Mouse (Mus musculus) gonadal fat pad, adult 2 months (tissue): Measurements from ENCODE around the gene Nckap1. TPM values are rescaled to one million over a fixed set of nuclear protein-coding genes. Genes with fewer than 3 reads are reported as not detected.

Source experiments
- DNase-seq: peaks from one replicate; pipeline ENCODE4 v3.0.0-alpha.2; 2012; ENCODE audit warnings: low read depth
- polyA plus RNA-seq: library from polyadenylated mRNA; depleted of rRNA; stranded (reverse); fragments of >200 nt; gene quantifications from 2 replicates; pipeline ENCODE4 v1.2.3, GENCODE M21; 2012; rRNA removed

Nckap1 gene
- polyA plus RNA-seq = 57.2 and 62.8 TPM in 2 replicates

DNA sequence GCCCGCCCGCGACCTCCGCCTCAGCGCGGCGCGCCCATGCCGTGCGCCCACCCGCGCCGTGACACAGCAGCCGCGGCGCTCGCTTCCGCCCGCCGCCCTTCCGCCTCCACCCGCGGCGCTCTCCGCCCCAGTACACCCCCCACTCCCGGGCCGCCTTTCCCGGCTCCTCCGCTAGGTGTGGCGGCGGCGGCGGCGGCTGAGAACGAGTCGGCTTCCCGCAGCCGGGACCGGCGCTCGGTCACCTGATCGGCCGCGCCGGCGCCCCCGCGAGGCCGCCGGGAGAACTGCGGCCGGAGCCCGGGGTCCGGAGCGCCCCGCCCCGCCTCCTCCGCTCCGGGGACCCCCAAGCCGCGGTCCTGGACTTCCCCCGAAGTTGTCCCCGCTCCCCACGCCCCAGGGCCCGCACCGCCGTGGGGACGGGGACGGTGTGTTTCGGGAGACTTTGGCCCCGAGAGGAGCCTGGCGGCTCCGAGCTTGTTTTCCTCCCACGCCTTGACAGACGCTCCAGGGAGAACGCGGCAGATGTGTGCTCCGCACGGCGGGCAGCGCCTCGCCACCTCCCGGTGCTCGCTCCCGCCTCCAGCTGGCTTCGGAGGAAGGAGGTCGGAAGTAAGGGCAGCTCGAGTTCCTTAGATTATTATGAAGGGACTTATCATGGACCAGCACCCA is at the start of gene Nckap1:
Gene Nckap1 (minus strand): TSS at position 338 of the 669 bp plus-strand sequence.
- no peak for DNase-seq

DNA sequence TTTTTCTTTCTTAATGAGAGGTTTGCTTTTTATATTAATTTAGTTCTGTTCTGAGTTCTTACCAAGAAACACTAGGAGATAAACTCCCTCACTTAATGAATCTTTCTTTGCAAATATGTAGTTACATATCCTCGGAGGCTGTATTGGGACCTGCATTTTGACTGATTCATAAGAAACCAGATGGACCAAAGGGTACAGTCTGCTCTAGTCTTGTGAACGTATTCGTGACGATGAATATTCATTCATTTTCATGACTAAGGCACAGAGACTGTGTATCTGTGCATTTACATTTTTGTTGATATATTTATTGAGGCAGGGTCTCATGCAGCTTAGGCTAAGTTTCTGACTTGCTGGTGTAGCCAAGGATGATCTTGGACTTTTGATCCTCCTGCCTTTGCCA is 43.3 kb upstream of the Nckap1 start:
- no peak for DNase-seq

DNA sequence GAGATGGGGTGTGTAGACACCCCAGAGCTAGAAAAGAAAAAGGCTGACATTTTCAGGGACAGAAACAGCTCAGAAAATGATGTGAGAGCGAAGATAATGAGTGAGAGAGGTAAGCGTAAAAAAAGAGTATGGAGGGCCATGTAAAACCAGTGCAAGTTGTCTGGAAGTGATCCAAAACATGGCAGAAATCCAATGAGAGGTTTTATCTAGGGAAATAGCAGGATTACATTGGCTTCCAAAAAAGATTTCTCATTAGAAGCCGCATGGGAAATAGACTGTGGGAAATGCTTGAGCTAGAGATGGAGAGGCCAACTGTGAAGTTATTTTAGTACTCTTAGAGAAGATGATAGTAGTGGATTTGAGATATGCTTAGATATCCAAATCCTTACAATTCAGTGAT is 40.7 kb upstream of the Nckap1 start:
- no peak for DNase-seq

DNA sequence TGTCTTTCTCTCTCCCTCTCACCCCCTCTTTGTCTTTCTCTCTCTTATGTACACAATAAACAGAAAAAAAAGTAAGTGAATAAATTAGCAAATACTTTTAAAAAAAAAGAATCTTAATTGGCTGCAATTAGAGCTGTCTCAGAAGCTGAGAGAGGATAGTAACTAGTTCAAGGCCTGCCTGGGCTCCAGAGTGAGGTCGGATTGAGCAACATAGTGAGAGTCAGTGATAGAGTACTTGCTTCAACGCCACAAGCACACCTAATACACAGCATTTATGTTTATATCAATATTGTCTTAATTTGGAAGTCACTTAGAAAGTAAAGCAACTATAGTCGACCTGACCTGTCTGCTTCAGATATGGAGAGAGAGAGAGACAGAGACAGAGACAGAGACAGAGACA is 37.8 kb upstream of the Nckap1 start:
- DNase-seq = no peak

DNA sequence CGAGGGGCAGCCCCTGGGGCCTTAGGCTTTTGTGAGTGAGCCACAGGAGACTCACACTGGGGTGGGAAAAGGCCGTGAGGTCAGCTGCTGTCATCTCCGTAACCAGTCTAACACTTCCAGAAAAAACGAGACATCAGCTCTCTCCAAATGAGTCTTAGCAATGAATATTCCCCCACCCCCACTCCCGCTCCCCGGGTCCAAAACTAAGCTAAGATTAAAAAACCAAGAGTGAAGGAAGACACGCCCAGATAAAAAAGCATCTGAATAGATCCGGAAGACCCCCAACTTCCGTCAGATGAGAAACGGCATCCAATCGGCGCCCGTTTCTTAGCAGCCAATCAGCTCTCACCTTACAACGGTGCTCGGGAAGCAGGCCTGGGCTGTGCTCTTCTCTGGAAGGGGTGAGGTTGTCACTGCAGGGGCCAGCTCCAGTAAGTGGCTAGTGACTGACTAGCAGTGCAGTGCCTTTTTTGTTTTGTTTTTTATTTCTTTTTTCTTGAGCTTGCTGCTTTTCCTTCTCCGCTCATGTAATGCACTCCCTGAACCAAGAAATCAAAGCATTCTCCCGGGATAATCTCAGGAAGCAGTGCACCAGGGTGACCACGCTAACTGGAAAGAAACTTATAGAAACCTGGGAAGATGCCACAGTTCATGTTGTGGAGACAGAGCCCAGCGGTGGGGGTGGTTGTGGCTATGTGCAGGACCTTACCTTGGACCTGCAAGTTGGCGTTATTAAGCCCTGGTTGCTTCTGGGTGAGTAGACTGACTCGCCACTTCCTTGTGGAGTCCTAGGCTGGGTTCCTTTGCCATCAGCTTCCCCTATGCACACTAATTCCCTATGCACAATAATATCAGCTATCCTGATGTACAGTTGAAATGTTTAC is 35.9 kb upstream of the Nckap1 start, which contains the start of the genes Dusp19 and Nup35:
Gene Dusp19 (plus strand): TSS at position 192 of the 884 bp plus-strand sequence.
Gene Nup35 (plus strand): TSS at position 383 of the 884 bp plus-strand sequence.
- no peak for DNase-seq

DNA sequence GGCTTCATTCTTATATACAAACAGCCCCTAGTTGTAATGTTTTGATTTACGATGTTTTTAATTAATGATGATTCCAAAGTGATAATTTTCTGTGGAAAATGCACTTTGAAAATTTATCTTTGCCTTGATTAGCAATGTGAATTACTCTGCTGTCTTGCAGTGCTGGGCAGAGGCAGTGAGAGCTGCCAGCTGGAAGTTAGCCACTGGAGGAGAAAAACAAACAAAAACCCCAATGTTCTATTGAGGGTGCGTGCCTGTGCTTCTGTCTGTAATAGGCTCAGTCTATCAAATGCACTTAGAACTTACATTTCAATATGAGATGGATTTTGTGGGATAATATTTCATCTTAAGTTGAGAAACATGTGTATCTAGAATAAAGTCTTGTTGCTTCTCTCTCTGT is 31.6 kb upstream of the Nckap1 start:
- DNase-seq = no peak

DNA sequence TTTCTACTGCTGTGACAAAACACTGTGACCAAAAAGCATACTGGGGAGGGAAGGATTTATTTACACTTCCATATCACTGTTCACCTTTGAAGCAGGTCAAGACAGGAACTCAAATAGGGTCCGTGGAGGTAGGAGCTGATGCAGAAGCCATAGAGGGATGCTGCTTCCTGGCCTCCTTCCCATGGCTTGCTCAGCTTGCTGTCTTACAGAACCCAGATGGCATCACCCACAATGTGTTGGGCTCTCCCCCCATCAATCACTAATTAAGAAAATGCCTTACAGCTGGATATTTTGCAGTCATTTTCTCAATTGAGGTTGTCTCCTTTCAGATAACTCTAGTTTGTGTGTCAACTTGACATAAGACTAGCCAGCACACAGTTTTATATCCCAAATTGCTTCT is 31.1 kb upstream of the Nckap1 start:
- no peak for DNase-seq

DNA sequence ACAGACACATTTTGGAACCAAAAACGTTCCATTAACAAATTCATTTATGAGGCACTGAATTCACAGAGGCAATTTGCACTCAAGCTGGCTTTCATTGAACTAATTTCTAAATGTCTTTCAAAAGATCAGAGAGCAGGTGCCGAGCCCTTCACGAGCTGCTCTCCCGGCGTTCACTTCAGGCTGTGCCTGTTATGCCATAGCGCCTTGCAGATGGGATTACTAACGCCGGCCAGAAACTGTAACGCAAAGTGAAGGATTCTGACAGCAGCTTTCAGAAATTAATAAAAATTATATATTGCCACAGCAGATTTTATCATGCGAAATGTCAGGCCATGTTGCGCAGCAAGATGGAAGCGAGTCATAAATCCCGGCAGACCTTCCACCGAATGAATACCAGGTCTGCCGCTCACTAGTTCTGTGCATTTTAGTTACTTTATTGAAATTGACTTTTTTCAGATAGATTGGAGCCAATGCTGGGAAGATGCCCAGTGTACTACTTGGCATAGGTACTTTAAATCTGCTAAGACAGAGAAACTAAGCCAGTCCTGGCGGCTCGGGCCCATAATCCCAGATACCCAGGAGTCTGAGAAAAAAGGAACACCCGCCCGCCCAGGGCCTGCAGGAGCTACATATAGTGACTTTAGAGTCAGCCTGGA is 22.7 kb upstream of the Nckap1 start:
- no peak for DNase-seq

DNA sequence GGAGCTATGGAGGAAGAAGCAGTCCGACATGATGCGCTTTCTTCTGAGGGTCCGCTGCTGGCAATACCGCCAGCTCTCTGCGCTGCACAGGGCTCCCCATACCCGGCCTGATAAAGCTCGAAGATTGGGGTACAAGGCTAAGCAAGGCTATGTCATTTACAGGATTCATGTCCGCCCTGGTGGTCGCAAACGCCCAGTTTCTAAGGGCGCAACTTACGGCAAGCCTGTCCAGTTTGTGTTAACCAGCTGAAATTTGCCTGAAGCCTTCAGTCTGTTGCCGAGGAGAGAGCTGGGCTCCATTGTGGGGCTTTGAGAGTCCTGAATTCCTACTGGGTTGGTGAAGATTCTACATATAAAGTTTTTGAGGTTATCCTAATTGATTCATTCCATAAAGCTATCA is 21.6 kb upstream of the Nckap1 start:
- DNase-seq = no peak

DNA sequence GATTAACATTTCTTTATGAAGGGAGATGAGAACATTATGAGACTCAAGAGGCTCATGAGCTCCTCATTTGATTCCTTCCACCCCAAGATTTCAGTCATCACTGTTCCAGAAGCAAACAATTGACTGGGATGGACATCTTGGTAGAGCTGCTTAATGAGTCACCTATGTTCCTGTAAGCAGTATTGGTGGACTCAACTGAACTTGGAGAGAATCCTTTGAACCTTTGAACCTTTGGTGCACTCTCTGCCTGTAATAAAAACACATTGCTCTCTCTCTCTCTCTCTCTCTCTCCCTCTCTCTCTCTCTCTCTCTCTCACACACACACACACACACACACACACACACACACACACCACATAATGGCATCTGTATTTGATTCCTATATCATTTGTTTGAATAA is 19.4 kb upstream of the Nckap1 start:
- DNase-seq = no peak

DNA sequence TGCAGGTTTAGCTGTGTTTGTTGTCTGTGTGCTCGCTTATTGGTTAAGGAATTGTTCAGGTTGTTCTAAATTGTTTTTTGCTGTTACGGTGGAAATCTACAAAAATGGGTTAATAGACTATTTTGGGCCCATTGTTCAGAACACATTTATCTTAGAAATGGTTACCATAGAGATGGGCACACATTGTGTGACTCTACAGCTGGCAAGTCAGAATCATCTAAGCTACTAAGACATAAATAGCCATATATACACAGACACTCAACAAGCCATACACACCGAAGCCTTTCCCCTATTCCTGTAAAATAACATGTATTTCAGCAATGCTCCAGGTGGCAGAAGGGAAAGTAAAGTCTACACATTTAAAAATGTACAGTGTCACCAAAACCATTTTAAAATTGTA is 18.7 kb upstream of the Nckap1 start:
- DNase-seq = no peak

DNA sequence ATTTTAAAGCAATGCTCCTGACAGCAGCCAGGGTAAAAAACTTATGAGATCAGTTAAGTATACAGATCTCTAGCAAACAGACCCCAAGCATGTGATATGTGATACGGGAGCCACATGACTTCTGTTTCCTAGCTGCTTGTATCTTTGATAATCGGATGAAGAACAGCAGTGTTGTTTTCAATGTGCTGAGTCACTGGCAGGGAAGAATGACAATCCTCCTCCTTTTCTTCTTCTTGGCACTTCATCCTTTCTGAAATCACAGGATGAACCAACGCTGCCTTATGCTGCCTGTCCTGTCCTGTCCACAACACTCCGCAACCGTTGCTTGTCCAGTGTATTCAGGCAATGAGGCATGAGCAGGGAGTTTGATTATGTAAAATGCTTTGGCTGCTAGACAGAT is 15.8 kb upstream of the Nckap1 start:
- no peak for DNase-seq

DNA sequence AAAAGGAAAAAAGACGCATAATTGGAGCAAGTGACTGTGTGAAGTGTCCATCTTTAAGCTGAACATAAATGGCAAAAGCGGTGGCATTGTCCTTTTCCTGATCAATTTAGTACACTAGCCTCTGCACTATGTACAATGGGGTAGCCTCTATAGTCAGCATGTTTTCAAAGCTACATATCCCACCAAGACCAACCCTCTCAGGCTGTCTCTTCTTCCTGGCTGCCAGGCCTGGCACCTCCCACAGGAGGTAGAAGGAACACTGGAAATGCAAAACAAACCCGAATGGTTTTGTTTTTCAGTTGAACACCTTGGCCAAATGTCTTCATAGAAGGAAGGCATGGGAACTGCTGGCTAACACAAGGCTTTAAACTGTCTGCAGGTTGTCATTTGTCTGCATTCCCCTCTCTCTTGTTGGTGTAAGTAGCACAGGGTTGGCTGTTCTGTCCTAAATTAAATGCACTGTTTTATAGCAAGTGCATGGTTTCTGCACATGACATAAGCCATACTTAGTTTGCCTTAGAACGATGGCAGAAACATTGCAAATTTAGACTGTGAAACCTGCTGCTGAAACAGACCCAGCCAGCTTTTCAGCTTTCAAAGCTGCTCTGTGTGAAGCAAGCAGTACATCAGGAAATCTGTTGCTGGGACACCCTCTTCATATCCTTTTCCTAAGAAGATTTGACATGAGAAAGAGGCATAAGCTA is 13.2 kb upstream of the Nckap1 start:
- DNase-seq = no peak

DNA sequence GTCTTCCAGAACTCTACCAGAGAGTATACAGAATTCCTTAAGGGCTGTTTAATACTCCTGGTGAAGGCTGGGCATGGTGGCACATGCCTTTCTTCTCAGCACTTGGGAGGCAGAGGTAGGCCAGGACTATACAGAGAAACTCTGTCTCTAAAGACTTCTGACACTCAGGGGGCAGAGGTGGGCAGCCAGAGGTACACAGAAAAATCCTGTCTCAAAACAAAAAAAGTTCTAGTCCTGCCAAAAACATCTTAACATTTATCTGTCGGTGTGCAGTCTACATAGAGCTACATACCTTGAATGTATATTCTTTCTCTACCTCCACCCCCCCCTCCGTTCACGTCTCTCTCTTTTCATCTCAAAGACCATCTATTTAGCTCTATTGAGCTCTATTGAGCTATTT is 1.2 kb upstream of the Nckap1 start:
- DNase-seq = no peak

DNA sequence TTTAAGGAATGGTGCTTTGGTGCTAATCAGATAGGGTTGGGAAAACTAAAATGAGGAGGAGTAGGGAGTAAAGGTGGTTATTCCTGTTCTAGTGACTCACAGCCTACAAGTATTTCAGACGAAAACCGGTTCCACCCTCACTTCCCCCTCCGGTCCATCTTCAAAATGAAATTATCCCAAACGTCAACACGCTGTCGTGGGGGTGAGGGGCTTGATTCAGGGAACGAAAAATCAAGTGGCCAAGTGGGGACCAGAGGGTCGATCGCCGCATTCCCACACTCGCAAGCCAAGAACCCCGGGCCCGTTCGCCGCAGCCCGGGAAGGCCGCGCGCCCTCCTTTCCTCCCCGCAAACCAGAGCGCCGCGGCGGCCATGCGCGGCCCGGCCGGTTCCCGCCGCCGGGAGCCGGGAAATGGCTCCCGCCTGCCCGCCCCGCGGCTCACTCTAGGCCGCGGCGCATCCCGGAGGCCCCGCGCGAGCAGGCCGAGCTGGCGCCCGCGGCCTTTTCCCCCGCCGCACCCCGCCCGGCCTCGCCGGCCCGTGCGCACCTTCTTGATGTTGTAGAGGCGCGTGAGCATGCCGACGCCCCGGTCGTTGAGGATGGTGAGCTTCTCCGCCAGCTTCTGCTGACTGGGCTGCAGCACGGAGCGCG is 744 bp downstream of the Nckap1 start:
- DNase-seq = no peak

DNA sequence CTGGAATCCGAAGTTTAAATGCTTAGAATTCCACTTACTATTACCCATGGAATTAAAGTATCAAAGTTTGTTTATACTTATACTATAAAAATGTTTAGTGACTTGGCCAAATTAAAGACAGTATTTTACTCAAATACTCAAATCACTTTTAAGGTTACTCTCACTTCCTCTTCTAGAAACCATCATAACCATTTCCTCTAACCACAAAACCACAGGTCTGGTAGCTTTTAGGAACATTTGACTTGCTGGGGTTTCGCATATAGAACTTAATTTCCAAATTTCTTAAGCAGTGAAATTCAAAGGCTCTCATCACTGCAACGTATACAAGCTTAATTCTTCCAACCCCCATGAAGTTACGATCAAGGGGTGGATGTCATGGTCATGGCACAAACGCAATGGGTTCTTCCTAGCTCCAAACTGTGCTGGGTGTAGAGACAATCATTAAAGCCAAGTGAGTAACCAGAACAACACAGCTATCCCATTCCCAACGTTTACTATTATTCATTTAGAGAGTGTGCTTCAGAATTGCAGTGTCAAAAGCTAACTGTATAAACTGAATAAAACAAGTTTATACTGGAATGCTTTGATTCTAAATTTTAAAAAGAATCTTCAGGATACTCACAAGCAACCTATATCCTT is 1.8 kb downstream of the Nckap1 start:
- DNase-seq = no peak

DNA sequence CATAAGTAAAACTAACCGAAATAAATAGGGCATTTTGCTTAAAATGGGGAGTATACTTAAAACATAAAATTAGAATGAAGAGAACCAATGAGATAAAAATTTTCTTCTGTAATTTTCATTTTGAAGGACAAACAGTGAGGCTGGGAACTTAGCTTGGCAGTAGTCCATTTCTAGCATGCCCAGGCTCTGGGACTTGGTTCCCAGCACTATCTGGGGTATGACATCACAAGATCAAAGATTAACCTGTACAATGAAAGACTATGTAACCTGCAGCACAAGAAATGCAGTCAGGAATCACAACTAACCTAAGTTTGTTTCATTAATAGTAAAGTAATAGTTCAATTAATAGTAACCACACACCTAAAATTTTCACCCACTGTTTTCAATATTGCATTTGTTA is 3.9 kb downstream of the Nckap1 start:
- no peak for DNase-seq

DNA sequence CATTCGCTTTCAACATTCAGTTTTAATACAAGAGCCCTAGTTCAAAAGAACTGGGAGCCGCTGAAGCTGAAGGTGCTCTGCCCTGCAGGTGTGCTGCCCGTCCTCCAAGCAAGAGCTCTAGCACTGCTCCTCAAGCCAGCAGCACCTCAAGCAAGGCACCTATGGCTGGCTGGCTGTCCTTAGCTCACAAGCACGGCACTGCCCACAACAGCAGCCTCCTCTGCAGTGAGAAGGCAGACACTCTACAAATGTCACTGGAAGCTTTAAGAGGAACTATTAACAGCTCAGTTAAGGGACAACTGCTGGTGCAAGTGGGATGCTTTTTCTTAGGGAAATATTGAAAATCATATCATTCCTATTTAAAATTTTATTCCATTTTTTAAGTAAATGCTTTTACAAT is 10.5 kb downstream of the Nckap1 start:
- no peak for DNase-seq

DNA sequence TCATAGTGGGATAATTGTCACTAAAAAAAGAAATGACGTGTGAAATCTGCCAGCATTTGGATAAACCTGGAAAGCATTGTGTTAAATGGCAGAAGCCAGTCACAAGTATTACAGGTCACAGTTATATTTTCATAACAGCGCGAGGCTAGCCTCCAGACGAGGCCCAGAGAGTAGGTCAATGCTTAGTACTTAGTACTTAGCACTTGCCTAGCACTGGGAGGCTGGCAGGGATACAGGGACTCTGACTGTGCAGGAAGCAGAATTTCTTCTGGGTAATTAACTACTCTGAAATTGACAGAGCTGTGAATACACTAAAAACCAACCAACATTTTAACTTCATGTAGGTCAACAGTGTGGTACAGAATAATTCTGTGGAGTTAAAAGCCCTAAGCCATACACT is 13.8 kb downstream of the Nckap1 start:
- DNase-seq = no peak

DNA sequence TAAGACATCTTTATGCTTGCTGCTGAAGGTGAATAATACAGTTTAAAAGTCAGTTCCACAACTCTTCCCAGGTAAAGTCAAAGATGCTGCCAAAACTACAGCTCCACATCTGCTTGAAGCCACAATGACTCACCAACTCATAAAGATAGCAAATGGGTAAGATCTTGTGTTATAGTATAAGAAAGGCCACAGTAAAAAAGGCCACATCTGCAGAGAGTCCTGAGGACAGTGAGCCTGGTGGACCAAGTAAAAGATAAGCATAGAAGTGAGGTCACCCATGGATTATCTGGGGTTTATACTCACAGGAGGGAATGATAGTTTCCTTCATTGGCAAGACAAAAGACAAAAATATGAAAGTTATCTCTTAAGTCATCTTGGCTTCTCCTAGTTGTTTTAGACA is 18.9 kb downstream of the Nckap1 start:
- DNase-seq = no peak

DNA sequence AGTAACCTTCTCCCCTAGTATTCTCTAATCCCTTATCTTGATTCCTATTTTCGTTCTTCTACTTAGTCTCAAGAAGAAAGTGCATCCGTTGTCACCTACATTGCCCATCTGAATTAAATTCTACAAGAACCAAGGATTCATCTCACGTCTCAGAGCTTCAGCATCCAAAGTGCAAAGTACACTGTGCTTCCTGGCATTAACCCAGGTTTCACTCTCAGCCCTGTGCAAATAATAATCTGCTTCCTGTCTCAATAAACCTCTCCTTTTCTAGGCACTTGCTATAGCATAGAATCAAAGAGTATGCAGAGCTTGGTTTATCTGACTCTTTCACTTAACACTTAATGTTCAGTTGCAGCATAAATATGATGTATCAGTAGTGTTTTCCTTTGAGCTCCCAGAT is 19.7 kb downstream of the Nckap1 start:
- DNase-seq = no peak
